In the genomic region with DNA sequence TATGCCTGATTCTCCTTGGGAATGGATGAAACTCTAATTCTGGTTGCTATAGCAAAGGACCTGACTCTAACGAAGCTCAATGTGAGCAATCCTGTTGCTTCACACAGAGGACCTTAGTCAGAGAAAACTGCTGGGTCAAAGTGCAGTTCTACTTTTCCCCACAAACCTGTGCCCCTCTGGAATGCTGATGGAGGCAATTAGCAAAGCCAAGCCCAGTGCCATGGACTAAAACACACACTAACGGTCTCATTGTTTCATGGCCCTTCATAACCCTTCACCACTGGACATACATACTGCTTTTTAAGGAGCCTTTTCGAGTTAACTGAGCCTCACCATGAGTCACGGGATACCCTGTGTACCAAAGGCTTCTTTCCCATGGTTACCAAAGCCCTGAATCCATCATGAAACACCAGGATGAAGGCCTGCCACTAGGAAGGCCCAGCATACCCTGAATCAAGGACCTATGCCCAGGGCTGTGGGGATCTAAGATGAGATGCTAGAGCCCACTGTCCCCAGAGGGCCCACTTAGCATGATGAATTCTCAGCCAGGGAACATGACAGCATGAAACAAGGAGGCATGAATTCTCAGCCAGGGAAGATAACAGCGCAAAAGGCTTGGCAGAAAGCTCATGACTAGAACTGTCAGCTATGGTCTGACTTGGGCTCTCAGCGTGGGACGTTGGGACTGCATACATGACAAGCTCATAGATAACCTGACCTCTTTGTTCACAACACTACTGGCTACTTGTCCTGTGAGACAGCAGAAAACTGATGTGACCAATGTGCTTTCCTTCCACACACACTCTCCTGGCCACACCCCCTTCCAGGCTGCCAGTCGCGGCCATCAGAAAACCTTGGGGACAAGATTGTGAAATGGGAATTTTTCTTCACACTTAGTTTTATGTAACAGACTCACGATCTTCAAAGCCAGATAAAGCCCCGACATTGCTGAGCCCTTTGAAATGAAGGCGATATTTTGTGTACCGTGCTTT, we compare ENCODE assay signal across 16 mouse cellular contexts. TPM values are rescaled to one million over a fixed set of nuclear protein-coding genes. Genes with fewer than 3 reads are reported as not detected.
A peak's percentile ranks its signal among the peaks of the same experiment; 100 is the strongest.
DNase-seq lines count a peak whose midpoint lies in the region; ATAC-seq and TF ChIP-seq lines count a peak whose summit lies in the region.
"Had no signal": no experiment of that assay in that cellular context is flagged by ENCODE, and none has a peak within 500 bp of the region (broad histone marks: within the 10 kb centered on the region; RNA-seq: fewer than 3 reads in every experiment).

No protein-coding gene starts in this region.

- H3K27ac ChIP-seq in intestine, embryonic 15.5 days = no peak overlapping the region
- no peak overlapping the region for H3K27ac ChIP-seq in midbrain, postnatal 0 days (ENCODE audit: low read depth, low read length)
- H3K27ac ChIP-seq: embryonic facial prominence, embryonic 15.5 days; hindbrain, embryonic 15.5 days; macrophage; midbrain, embryonic 12.5 days; stomach, postnatal 0 days had no signal

- no peaks in the 10 kb centered on the region for H3K36me3 ChIP-seq in intestine, embryonic 15.5 days
- no peaks in the 10 kb centered on the region for H3K36me3 ChIP-seq in midbrain, postnatal 0 days (ENCODE audit: insufficient read depth, low read length)
- H3K36me3 ChIP-seq: embryonic facial prominence, embryonic 15.5 days; hindbrain, embryonic 15.5 days; midbrain, embryonic 12.5 days had no signal

- TF ChIP-seq CTCF in midbrain, postnatal 0 days (IDR thresholded peaks at IDR 0.05) = no peak

- ATAC-seq in intestine, embryonic 15.5 days = peak; percentile 71
- ATAC-seq in midbrain, postnatal 0 days (ENCODE audit: low FRiP score) = no peak

- 82% methylated on average over 13 of the region's 13 CpGs for WGBS in intestine, embryonic 15.5 days
- 83% methylated on average over 13 of the region's 13 CpGs for WGBS in midbrain, postnatal 0 days

- H3K4me2 ChIP-seq in intestine, embryonic 15.5 days (replicated peaks) = no peak overlapping the region
- H3K4me2 ChIP-seq in midbrain, postnatal 0 days (ENCODE audit: low read depth, low read length, poor library complexity, severe bottlenecking) = no peak overlapping the region
- H3K4me2 ChIP-seq: embryonic facial prominence, embryonic 15.5 days; hindbrain, embryonic 15.5 days; midbrain, embryonic 12.5 days had no signal

- DNase-seq in heart, postnatal 14 days = peak; percentile 21 to 29
- DNase-seq in heart, adult 8-10 months (ENCODE audit: low spot score) = no peak
- DNase-seq in adrenal gland, postnatal 25 days = peak; percentile 37
- DNase-seq in lung, postnatal 14 days = peak; percentile 38
- DNase-seq in midbrain, postnatal 0 days (ENCODE audit: low spot score) = no peak
- no peak for DNase-seq in embryo, embryonic 10.5 days (ENCODE audit: low spot score)
- DNase-seq: cerebellum, adult 9-10 months; gastrocnemius, postnatal 25 days; layer of hippocampus, postnatal 36 days; thymus, postnatal 14 days had no signal

- no peak overlapping the region for H3K9ac ChIP-seq in intestine, embryonic 15.5 days
- no peak overlapping the region for H3K9ac ChIP-seq in midbrain, postnatal 0 days (replicated peaks; ENCODE audit: low read length, poor library complexity, severe bottlenecking)
- H3K9ac ChIP-seq: embryonic facial prominence, embryonic 15.5 days; hindbrain, embryonic 15.5 days; midbrain, embryonic 12.5 days had no signal

- H3K4me1 ChIP-seq in intestine, embryonic 15.5 days (replicated peaks) = 0 out of 2 replicates have a peak, but pooled peaks cover 2% of the 10 kb centered on the region
- H3K4me1 ChIP-seq in midbrain, postnatal 0 days (ENCODE audit: insufficient read depth, low read length) = peaks cover 2% of the 10 kb centered on the region; the same call in 1 of the 2 replicates
- H3K4me1 ChIP-seq: embryonic facial prominence, embryonic 15.5 days; hindbrain, embryonic 15.5 days; midbrain, embryonic 12.5 days had no signal

- H3K4me3 ChIP-seq in intestine, embryonic 15.5 days (replicated peaks) = no peak overlapping the region
- H3K4me3 ChIP-seq in midbrain, postnatal 0 days (ENCODE audit: low read depth, low read length) = no peak overlapping the region
- H3K4me3 ChIP-seq: embryonic facial prominence, embryonic 15.5 days; hindbrain, embryonic 15.5 days; midbrain, embryonic 12.5 days had no signal

- intact Hi-C loops in heart, postnatal 14 days (cut with DNase I) = no loop called here

- no peaks in the 10 kb centered on the region for H3K27me3 ChIP-seq in intestine, embryonic 15.5 days (replicated peaks)
- no peaks in the 10 kb centered on the region for H3K27me3 ChIP-seq in midbrain, postnatal 0 days (ENCODE audit: insufficient read depth, low read length)
- H3K27me3 ChIP-seq: hindbrain, embryonic 15.5 days; midbrain, embryonic 12.5 days had no signal

- H3K9me3 ChIP-seq in intestine, embryonic 15.5 days = no peaks in the 10 kb centered on the region
- H3K9me3 ChIP-seq in midbrain, postnatal 0 days (ENCODE audit: low read length) = no peaks in the 10 kb centered on the region
- H3K9me3 ChIP-seq: embryonic facial prominence, embryonic 15.5 days; hindbrain, embryonic 15.5 days; midbrain, embryonic 12.5 days had no signal

RNA-seq across cellular contexts. Expression of gene Ptprm, which starts 57.4 kb away (rescaled TPM):
- total RNA-seq in heart, postnatal 14 days (2021) = 100 to 1,000 TPM; 100 to 104 TPM
- total RNA-seq in heart, adult 8-10 months (2022) = 100 to 1,000 TPM in 1 of 4 experiments, 10 to 100 TPM in 3; 82.4 to 102 (median 88.8) TPM
- 39.4 and 41.0 TPM in 2 replicates for total RNA-seq in adrenal gland, postnatal 25 days (2021)
- polyA plus RNA-seq in intestine, embryonic 15.5 days (2015; fragmentation: Nextera tagmentation; extraction: Ambion mirVana) = 11.2 and 11.9 TPM in 2 replicates
- 43.5 and 45.4 TPM in 2 replicates for total RNA-seq in midbrain, postnatal 0 days (2014; rRNA removed)
- polyA plus RNA-seq in midbrain, postnatal 0 days (2015; fragmentation: Nextera tagmentation; extraction: Ambion mirVana) = 15.9 and 18.3 TPM in 2 replicates

Comparison
In these comparisons a context has a peak if more than half of its experiments do, and no peak if none do; other contexts are left out.
1. DNase-seq: peak in heart, postnatal 14 days (2 of 2), adrenal gland, postnatal 25 days (single experiment) and lung, postnatal 14 days (single experiment); none in heart, adult 8-10 months (single experiment), midbrain, postnatal 0 days (single experiment) and embryo, embryonic 10.5 days (single experiment).